Mouse (Mus musculus) heart, adult 18-20 months (tissue): ENCODE results near the gene D330045A20Rik. TPM values are rescaled to one million over a fixed set of nuclear protein-coding genes. Genes with fewer than 3 reads are reported as not detected.
"Not testable (repeated sequence)": the region's sequence is repeated elsewhere in the genome, so short reads cannot be mapped to it uniquely, and the experiment has no call there.

ENCODE experiments used
- DNase-seq, 2 experiments: peaks; one replicate each; pipeline ENCODE4 v3.0.0; 2021 to 2022; ENCODE audit warnings: mixed read lengths in 1 of 2
- long read RNA-seq, 2 experiments: library from polyadenylated mRNA; stranded (forward); transcript quantifications; one replicate each; pipeline ENCODE4 v2.0.0; 2021
- total RNA-seq, 2 experiments: library from RNA; stranded (reverse); gene quantifications; 2 replicates each; pipeline ENCODE4 v1.2.3; 2021

Gene D330045A20Rik
- under 1 TPM; 0.08 to 0.15 TPM for total RNA-seq
- long read RNA-seq, experiment 1, result 0 reads
- long read RNA-seq, experiment 2, result 0 reads

GRCm38 (mm10) chrX:139480022-139480894 is at the start of gene D330045A20Rik:
D330045A20Rik (plus strand) TSS chrX:139480367.
- DNase-seq, result peak; percentile 2 to 18

GRCm38 (mm10) chrX:139432550-139432949 is 47.6 kb upstream of the D330045A20Rik start:
- DNase-seq, result no peak

GRCm38 (mm10) chrX:139435202-139435601 is 45.0 kb upstream of the D330045A20Rik start:
- DNase-seq, result no peak

GRCm38 (mm10) chrX:139441057-139441456 is 39.1 kb upstream of the D330045A20Rik start:
- DNase-seq, result not testable (repeated sequence)

- DNase-seq, result no peak
Observed at GRCm38 (mm10) chrX:139456812-139457211, 23.4 kb upstream of the D330045A20Rik start.

GRCm38 (mm10) chrX:139482083-139482482 is 1.9 kb downstream of the D330045A20Rik start:
- DNase-seq, result no peak

- no peak for DNase-seq
Observed at GRCm38 (mm10) chrX:139484974-139485373, 4.8 kb downstream of the D330045A20Rik start.

GRCm38 (mm10) chrX:139516156-139516555 is 36.0 kb downstream of the D330045A20Rik start:
- no peak for DNase-seq

- DNase-seq, result no peak
Observed at GRCm38 (mm10) chrX:139519251-139519650, 39.1 kb downstream of the D330045A20Rik start.

- DNase-seq, result no peak
Observed at GRCm38 (mm10) chrX:139524303-139525091, 44.3 kb downstream of the D330045A20Rik start.

GRCm38 (mm10) chrX:139525724-139526123 is 45.6 kb downstream of the D330045A20Rik start:
- no peak for DNase-seq

GRCm38 (mm10) chrX:139526984-139527383 is 46.8 kb downstream of the D330045A20Rik start:
- DNase-seq, result no peak

- no peak for DNase-seq
Observed at GRCm38 (mm10) chrX:139529678-139530077, 49.5 kb downstream of the D330045A20Rik start.

GRCm38 (mm10) chrX:139532293-139532692 is 52.1 kb downstream of the D330045A20Rik start:
- DNase-seq, result no peak

- no peak for DNase-seq
Observed at GRCm38 (mm10) chrX:139537641-139538397, 57.7 kb downstream of the D330045A20Rik start.

GRCm38 (mm10) chrX:139543726-139544125 is 63.6 kb downstream of the D330045A20Rik start:
- DNase-seq, result no peak

GRCm38 (mm10) chrX:139550456-139550855 is 70.3 kb downstream of the D330045A20Rik start:
- DNase-seq, result no peak

- no peak for DNase-seq
Observed at GRCm38 (mm10) chrX:139552090-139552489, 71.9 kb downstream of the D330045A20Rik start.

GRCm38 (mm10) chrX:139562255-139562924 is 82.2 kb downstream of the D330045A20Rik start:
- no peak for DNase-seq

GRCm38 (mm10) chrX:139562925-139563461 is 82.8 kb downstream of the D330045A20Rik start, which contains the start of gene Rnf128:
Rnf128 (plus strand) TSS chrX:139563316.
- no peak for DNase-seq

- DNase-seq, result no peak
Observed at GRCm38 (mm10) chrX:139570054-139570453, 89.9 kb downstream of the D330045A20Rik start.
